Comparison of ENCODE assay signal across 27 mouse cellular contexts in the genomic region with DNA sequence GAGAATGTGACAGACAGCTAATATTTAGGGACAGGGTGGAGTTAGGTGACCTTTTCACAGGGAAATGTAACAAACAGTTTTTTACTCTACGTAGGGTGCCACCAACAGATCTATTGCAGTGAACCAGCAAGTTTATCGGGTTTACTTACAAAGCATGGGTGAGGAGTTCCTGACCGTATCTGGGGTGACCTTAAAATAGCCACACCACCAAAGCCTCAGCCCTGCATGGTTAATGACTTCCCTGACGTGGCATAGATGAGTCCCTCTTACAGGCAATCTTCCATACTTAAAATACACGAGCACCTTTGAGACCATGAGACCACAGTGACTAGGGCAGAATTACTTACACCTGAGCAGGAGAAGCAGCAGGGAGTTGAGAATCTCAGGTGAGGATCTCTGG. TPM values are rescaled to one million over a fixed set of nuclear protein-coding genes. Genes with fewer than 3 reads are reported as not detected.
A peak's percentile ranks its signal among the peaks of the same experiment; 100 is the strongest.
DNase-seq lines count a peak whose midpoint lies in the region; ATAC-seq and TF ChIP-seq lines count a peak whose summit lies in the region.
"Had no signal": no experiment of that assay in that cellular context is flagged by ENCODE, and none has a peak within 500 bp of the region (broad histone marks: within the 10 kb centered on the region; RNA-seq: fewer than 3 reads in every experiment).

No protein-coding gene starts in this region.

- TF ChIP-seq RAD21 in CH12.LX (IDR thresholded peaks at IDR 0.05; ENCODE audit: low read depth, low read length), result no peak

- H3K4me2 ChIP-seq in CH12.LX (ENCODE audit: insufficient read depth, low read depth, poor library complexity, severe bottlenecking), result peak overlapping the region; percentile 35
- peak overlapping the region; percentile 33; the same call in 1 of the 2 replicates for H3K4me2 ChIP-seq in heart, embryonic 15.5 days
- H3K4me2 ChIP-seq: limb, embryonic 15.5 days had no signal

- no peak for TF ChIP-seq CTCF in CH12.LX (conservative IDR thresholded peaks at IDR 0.05 in 1 of 2, IDR thresholded peaks at IDR 0.05 in 1 of 2; ENCODE audit: low read depth in 2 of 2, low read length in 2 of 2)

- no peaks in the 10 kb centered on the region for H3K36me3 ChIP-seq in heart, embryonic 10.5 days
- no peaks in the 10 kb centered on the region for H3K36me3 ChIP-seq in CH12.LX (replicated peaks in 1 of 2; ENCODE audit: control insufficient read depth in 1 of 2, insufficient read depth in 1 of 2, low read length in 1 of 2)
- H3K36me3 ChIP-seq in heart, embryonic 15.5 days, result no peaks in the 10 kb centered on the region
- H3K36me3 ChIP-seq: hindbrain, embryonic 10.5 days; limb, embryonic 15.5 days had no signal

- TF ChIP-seq EP300 in CH12.LX (IDR thresholded peaks at IDR 0.05; ENCODE audit: low read length), result peak; percentile 37; the same call in 1 of the 2 replicates

- no peaks in the 10 kb centered on the region for H3K9me3 ChIP-seq in heart, embryonic 10.5 days
- peaks cover 3% of the 10 kb centered on the region for H3K9me3 ChIP-seq in CH12.LX (replicated peaks; ENCODE audit: low read length)
- H3K9me3 ChIP-seq in heart, embryonic 15.5 days (replicated peaks), result no peaks in the 10 kb centered on the region
- H3K9me3 ChIP-seq: hindbrain, embryonic 10.5 days; limb, embryonic 15.5 days had no signal

- no peak overlapping the region for H3K9ac ChIP-seq in CH12.LX (ENCODE audit: insufficient read depth, low read depth)
- no peak overlapping the region for H3K9ac ChIP-seq in heart, embryonic 15.5 days
- H3K9ac ChIP-seq: limb, embryonic 15.5 days had no signal

- no peak overlapping the region for H3K4me3 ChIP-seq in heart, embryonic 10.5 days
- H3K4me3 ChIP-seq in CH12.LX (replicated peaks in 1 of 3; ENCODE audit: low read depth in 2 of 3, low read length in 2 of 3, poor library complexity in 1 of 3), result peak overlapping the region in 1 of 3 experiments; percentile 7
- no peak overlapping the region for H3K4me3 ChIP-seq in heart, embryonic 15.5 days
- H3K4me3 ChIP-seq: hindbrain, embryonic 10.5 days; limb, embryonic 15.5 days had no signal

- 42% methylated on average over 5 of the region's 5 CpGs for WGBS in heart, embryonic 10.5 days
- WGBS in heart, embryonic 15.5 days, result 30% methylated on average over 5 of the region's 5 CpGs

- H3K79me2 ChIP-seq in CH12.LX (replicated peaks; ENCODE audit: control insufficient read depth, extremely low read depth, insufficient read depth, poor library complexity, severe bottlenecking), result no peaks in the 10 kb centered on the region

- no peak for TF ChIP-seq POLR2A in CH12.LX (IDR thresholded peaks at IDR 0.05; ENCODE audit: low read depth, low read length)

- dilution Hi-C loops in CH12.LX (cut with MboI; ENCODE audit: extremely low pct_ligation_motif_present, extremely low pct_unique_long_range_greater_than_20kb, low sequenced_read_pairs), result no loop called here

- no peak for DNase-seq in heart, embryonic 10.5 days (ENCODE audit: low spot score)
- no peak for DNase-seq in heart, postnatal 10 days
- peak; percentile 84 for DNase-seq in CH12.LX (ENCODE audit: extremely low read depth)
- DNase-seq in T-cell, adult 2 months (ENCODE audit: low spot score), result no peak
- no peak for DNase-seq in neural tube, embryonic 10.5 days (ENCODE audit: extremely low spot score, low spot score)
- no peak for DNase-seq in layer of hippocampus, adult 18-20 months (ENCODE audit: low spot score in 2 of 2)
- DNase-seq: cerebellum, adult 11 months; cerebellum, postnatal 25 days; kidney, adult 8-10 months; kidney, postnatal 25 days; lung, adult 18-20 months; lung, postnatal 4 days; midbrain, embryonic 14.5 days; spleen, adult 18-20 months; thymus, postnatal 14 days had no signal

- ATAC-seq in heart, embryonic 15.5 days (replicated peaks; ENCODE audit: insufficient number of reproducible peaks, insufficient read depth, low FRiP score, low read depth), result 0 out of 2 replicates have a peak, but pooled peaks have one; percentile 50
- peak; percentile 86 for ATAC-seq in monocyte, adult 5-6 weeks (replicated peaks; ENCODE audit: insufficient number of reproducible peaks, low FRiP score, low TSS enrichment, poor library complexity, severe bottlenecking)
- ATAC-seq: forebrain, embryonic 16.5 days had no signal

- H3K27me3 ChIP-seq in heart, embryonic 10.5 days (ENCODE audit: insufficient read depth, poor library complexity, severe bottlenecking), result no peaks in the 10 kb centered on the region
- no peaks in the 10 kb centered on the region for H3K27me3 ChIP-seq in CH12.LX (replicated peaks)
- no peaks in the 10 kb centered on the region for H3K27me3 ChIP-seq in heart, embryonic 15.5 days
- H3K27me3 ChIP-seq: limb, embryonic 15.5 days had no signal

- in situ Hi-C loops in CH12.LX (cut with MboI; ENCODE audit: low pct_ligation_motif_present, low pct_unique_long_range_greater_than_20kb, low sequenced_read_pairs), result no loop called here

- peak overlapping the region; percentile 79 for H3K27ac ChIP-seq in heart, embryonic 10.5 days
- no peak overlapping the region for H3K27ac ChIP-seq in CH12.LX (ENCODE audit: insufficient read depth, low read depth)
- peak overlapping the region; percentile 71 for H3K27ac ChIP-seq in heart, embryonic 15.5 days
- H3K27ac ChIP-seq: hindbrain, embryonic 10.5 days; limb, embryonic 15.5 days had no signal

- intact Hi-C loops in heart, postnatal 10 days (cut with DNase I), result no loop called here

- H3K4me1 ChIP-seq in heart, embryonic 10.5 days, result peaks cover 48% of the 10 kb centered on the region
- peaks cover 19 to 34% of the 10 kb centered on the region in 2 experiments; a peak in 3 of 4 replicates for H3K4me1 ChIP-seq in CH12.LX (ENCODE audit: control insufficient read depth in 1 of 2, insufficient read depth in 2 of 2)
- H3K4me1 ChIP-seq in heart, embryonic 15.5 days (replicated peaks), result peaks cover 27% of the 10 kb centered on the region

TF ChIP-seq in CH12.LX, 34 proteins besides CTCF, POLR2A, EP300 and RAD21:
- TF ChIP-seq HCFC1 (IDR thresholded peaks at IDR 0.05; ENCODE audit: low read depth, low read length) (no peak), UBTF (IDR thresholded peaks at IDR 0.05; ENCODE audit: low read depth, low read length) (no peak), MAX (IDR thresholded peaks at IDR 0.05; ENCODE audit: low read length) (0 out of 2 replicates have a peak, but pooled peaks have one; percentile 9), RCOR1 (conservative IDR thresholded peaks at IDR 0.05; ENCODE audit: low read depth, low read length) (no peak), MEF2A (IDR thresholded peaks at IDR 0.05; ENCODE audit: borderline replicate concordance, low read depth, low read length) (peak; percentile 86), JUN (IDR thresholded peaks at IDR 0.05; ENCODE audit: insufficient read depth, low read depth, low read length) (no peak), MAZ (IDR thresholded peaks at IDR 0.05; ENCODE audit: low read depth, low read length) (no peak), MYC (IDR thresholded peaks at IDR 0.05; ENCODE audit: low read depth, low read length) (no peak), ETS1 (conservative IDR thresholded peaks at IDR 0.05; ENCODE audit: low read depth, low read length) (peak; percentile 24), SIN3A (IDR thresholded peaks at IDR 0.05; ENCODE audit: low read length) (no peak), ZKSCAN1 (IDR thresholded peaks at IDR 0.05; ENCODE audit: borderline replicate concordance, low read depth, low read length) (no peak), BHLHE40 (IDR thresholded peaks at IDR 0.05; ENCODE audit: low read depth, low read length) (peak; percentile 45; the same call in 1 of the 2 replicates)

RNA-seq across cellular contexts. Expression of a gene that starts 12.0 kb away (rescaled TPM):
- 11.6 and 14.1 TPM in 2 replicates for polyA plus RNA-seq in heart, embryonic 10.5 days (2016; fragmentation: Nextera tagmentation; extraction: Ambion mirVana)
- total RNA-seq in heart, postnatal 10 days (2021), result 10 to 100 TPM; 66.5 to 71.9 TPM
- total RNA-seq in CH12.LX (2012; rRNA removed) (11.2 and 20.0 TPM in 2 replicates), CH12.LX (2014; rRNA removed) (28.5 and 31.5 TPM in 2 replicates)
- 23.1 and 27.7 TPM in 2 replicates for polyA plus RNA-seq in CH12.LX (2012; ENCODE audit: insufficient read length, low read depth)
- 8.9 and 10.6 TPM in 2 replicates for polyA plus RNA-seq in heart, embryonic 15.5 days (2015; fragmentation: Nextera tagmentation; extraction: Ambion mirVana)
- 37.7 to 55.0 TPM (median 54.1 TPM) in 3 replicates for total RNA-seq in monocyte, adult 5-6 weeks (2017)
- 10 to 100 TPM; 61.3 to 63.9 TPM for total RNA-seq in layer of hippocampus, adult 18-20 months (2021)

RNA-seq across cellular contexts. Expression of a gene that starts 43.2 kb away (rescaled TPM):
- polyA plus RNA-seq in heart, embryonic 10.5 days (2016; fragmentation: Nextera tagmentation; extraction: Ambion mirVana), result 0.40 TPM in 1 of 2 replicates, not detected in the other
- total RNA-seq in heart, postnatal 10 days (2021), result under 1 TPM; 0.24 to 0.55 TPM
- total RNA-seq in CH12.LX (2012; rRNA removed), result not detected in 2 replicates
- not detected in 2 replicates for total RNA-seq in CH12.LX (2014; rRNA removed)
- polyA plus RNA-seq in CH12.LX (2012; ENCODE audit: insufficient read length, low read depth), result not detected in 2 replicates
- polyA plus RNA-seq in heart, embryonic 15.5 days (2015; fragmentation: Nextera tagmentation; extraction: Ambion mirVana), result 0.13 TPM in 1 of 2 replicates, not detected in the other
- 0.76 TPM in 1 of 3 replicates, not detected in the others for total RNA-seq in monocyte, adult 5-6 weeks (2017)
- total RNA-seq in layer of hippocampus, adult 18-20 months (2021), result not detected
- total RNA-seq: ES-E14; gastrocnemius, adult 18-20 months; layer of hippocampus, postnatal 14 days; left cerebral cortex, postnatal 25 days had no signal
- polyA plus RNA-seq: brain, embryonic 14.5 days; embryonic facial prominence, embryonic 11.5 days; forebrain, embryonic 16.5 days; neural tube, embryonic 11.5 days had no signal
